Mouse (Mus musculus) bone marrow macrophage, adult 2 months (primary cell): Measurements from ENCODE around the gene Epb41l1.

ENCODE experiments used
- CTCF ChIP-seq: IDR thresholded peaks from 2 replicates; pipeline ENCODE4 v1.5.1; 2012; ENCODE audit warnings: low read depth, mild to moderate bottlenecking, low read length, moderate library complexity
- POLR2A ChIP-seq: IDR thresholded peaks from 2 replicates; pipeline ENCODE4 v1.6.1; 2012; ENCODE audit warnings: mild to moderate bottlenecking, low read depth, low read length, borderline replicate concordance

- TF ChIP-seq CTCF, result no peak
- TF ChIP-seq POLR2A, result no peak
These were observed 69.5 kb downstream of the Epb41l1 start for GRCm38 (mm10) chr2:156490176-156490575.
